Mouse (Mus musculus): Measurements from ENCODE around the gene Trarg1. TPM values are rescaled to one million over a fixed set of nuclear protein-coding genes. Genes with fewer than 3 reads are reported as not detected.

Gene Trarg1
- under 1 TPM in 1 of 2 experiments, not detected in 1; 0.18 TPM for polyA plus RNA-seq (2017; shearing (Covaris generic))

GRCm38 (mm10) chr11:76679508-76679907, at the start of gene Trarg1:
Gene Trarg1 (plus strand): TSS chr11:76679808.

GRCm38 (mm10) chr11:76671871-76672475, 7.6 kb upstream of the Trarg1 start, which contains the start of gene Bhlha9:
Gene Bhlha9 (plus strand): TSS chr11:76672470.

Other genes starting within 250 kb of the Trarg1 start
- gene Abr, start 57.5 kb upstream of the Trarg1 start, polyA plus RNA-seq (2017; shearing (Covaris generic)): 10 to 100 TPM; 60.5 to 77.9 TPM
- gene Bhlha9, start 7.3 kb upstream of the Trarg1 start, polyA plus RNA-seq (2017; shearing (Covaris generic)): under 1 TPM in 1 of 2 experiments, not detected in 1; 0.22 TPM
- gene Gosr1, start 83.8 kb downstream of the Trarg1 start, polyA plus RNA-seq (2017; shearing (Covaris generic)): 10 to 100 TPM; 49.8 to 50.3 TPM
- 10 to 100 TPM in 1 of 2 experiments, 1 to 10 TPM in 1; 5.0 to 11.7 TPM for gene Cpd, start 167.2 kb downstream of the Trarg1 start, polyA plus RNA-seq (2017; shearing (Covaris generic))
- under 1 TPM in 1 of 2 experiments, not detected in 1; 0.39 TPM for gene Tmigd1, start 222.4 kb downstream of the Trarg1 start, polyA plus RNA-seq (2017; shearing (Covaris generic))
- gene Blmh, start 245.0 kb downstream of the Trarg1 start, polyA plus RNA-seq (2017; shearing (Covaris generic)): 10 to 100 TPM; 58.3 to 66.2 TPM

Measured in inflammation-experienced regulatory T-cells (primary cell).